9 mouse cellular contexts compared by ENCODE assay signal in genomic region chr3:122078141-122078540, GRCm38 (mm10). TPM values are rescaled to one million over a fixed set of nuclear protein-coding genes. Genes with fewer than 3 reads are reported as not detected.
DNase-seq lines count a peak whose midpoint lies in the region; ATAC-seq lines count a peak whose summit lies in the region.
"Had no signal": no experiment of that assay in that cellular context is flagged by ENCODE, and none has a peak within 500 bp of the region (broad histone marks: within the 10 kb centered on the region; RNA-seq: fewer than 3 reads in every experiment).

No protein-coding gene starts in this region.

- no peaks in the 10 kb centered on the region for H3K27me3 ChIP-seq in embryonic facial prominence, embryonic 11.5 days (ENCODE audit: control insufficient read depth, insufficient read depth, low read length)
- no peaks in the 10 kb centered on the region for H3K27me3 ChIP-seq in heart, embryonic 15.5 days
- H3K27me3 ChIP-seq: stomach, embryonic 15.5 days had no signal

- H3K9ac ChIP-seq in embryonic facial prominence, embryonic 11.5 days (replicated peaks; ENCODE audit: low read length): no peak overlapping the region
- no peak overlapping the region for H3K9ac ChIP-seq in heart, embryonic 15.5 days
- H3K9ac ChIP-seq: stomach, embryonic 15.5 days had no signal

- no peaks in the 10 kb centered on the region; the same call in none of the 2 replicates for H3K4me1 ChIP-seq in embryonic facial prominence, embryonic 11.5 days (ENCODE audit: control insufficient read depth, insufficient read depth, low read length)
- peaks cover 28% of the 10 kb centered on the region for H3K4me1 ChIP-seq in heart, embryonic 15.5 days (replicated peaks)

- peak; percentile 19 for DNase-seq in gastrocnemius, postnatal 14 days
- DNase-seq in gastrocnemius, postnatal 36 days: no peak
- DNase-seq in embryonic facial prominence, embryonic 11.5 days (ENCODE audit: low spot score): peak; percentile 69
- DNase-seq in layer of hippocampus, adult 9-11 months: peak; percentile 48
- DNase-seq in cerebellum, postnatal 25 days: no peak
- DNase-seq in spleen, postnatal 4 days (ENCODE audit: low spot score in 2 of 2): no peak

- H3K27ac ChIP-seq in embryonic facial prominence, embryonic 11.5 days (replicated peaks; ENCODE audit: low read depth, low read length): no peak overlapping the region
- peak overlapping the region; percentile 67 for H3K27ac ChIP-seq in heart, embryonic 15.5 days

- no peak overlapping the region for H3K4me3 ChIP-seq in embryonic facial prominence, embryonic 11.5 days (ENCODE audit: low read depth, low read length)
- no peak overlapping the region for H3K4me3 ChIP-seq in heart, embryonic 15.5 days
- H3K4me3 ChIP-seq: stomach, embryonic 15.5 days had no signal

- H3K9me3 ChIP-seq in embryonic facial prominence, embryonic 11.5 days (replicated peaks; ENCODE audit: control insufficient read depth, low read length): no peaks in the 10 kb centered on the region
- no peaks in the 10 kb centered on the region for H3K9me3 ChIP-seq in heart, embryonic 15.5 days (replicated peaks)
- H3K9me3 ChIP-seq: stomach, embryonic 15.5 days had no signal

- no peaks in the 10 kb centered on the region for H3K36me3 ChIP-seq in embryonic facial prominence, embryonic 11.5 days (replicated peaks; ENCODE audit: control insufficient read depth, insufficient read depth, low read depth, low read length)
- H3K36me3 ChIP-seq in heart, embryonic 15.5 days: no peaks in the 10 kb centered on the region
- H3K36me3 ChIP-seq: stomach, embryonic 15.5 days had no signal

- no peak for ATAC-seq in embryonic facial prominence, embryonic 11.5 days (replicated peaks; ENCODE audit: insufficient number of reproducible peaks, low FRiP score, low TSS enrichment, low read depth)
- ATAC-seq in heart, embryonic 15.5 days (replicated peaks; ENCODE audit: insufficient number of reproducible peaks, insufficient read depth, low FRiP score, low read depth): peak; percentile 77
- ATAC-seq in megakaryocyte progenitor cell, adult 5-6 weeks (replicated peaks; ENCODE audit: poor library complexity): peak; percentile 55

- H3K4me2 ChIP-seq in embryonic facial prominence, embryonic 11.5 days (ENCODE audit: low read depth, low read length): no peak overlapping the region
- no peak overlapping the region for H3K4me2 ChIP-seq in heart, embryonic 15.5 days
- H3K4me2 ChIP-seq: stomach, embryonic 15.5 days had no signal

- WGBS in embryonic facial prominence, embryonic 11.5 days: 26% methylated on average over 6 of the region's 6 CpGs
- 22% methylated on average over 6 of the region's 6 CpGs for WGBS in heart, embryonic 15.5 days

- intact Hi-C loops in gastrocnemius, postnatal 14 days (cut with DNase I; ENCODE audit: low total_unique reads): no loop called here
- intact Hi-C loops in gastrocnemius, postnatal 36 days (cut with DNase I): no loop called here

RNA-seq across cellular contexts. Expression of gene Abca4, which starts 33.9 kb away (rescaled TPM):
- total RNA-seq in gastrocnemius, postnatal 14 days (2021): 1 to 10 TPM; 1.0 to 1.1 TPM
- total RNA-seq in gastrocnemius, postnatal 36 days (2021): 1 to 10 TPM in 1 of 2 experiments, under 1 TPM in 1; 0.79 to 1.2 TPM
- 1.9 TPM in 2 replicates for polyA plus RNA-seq in embryonic facial prominence, embryonic 11.5 days (2014; fragmentation: Nextera tagmentation; extraction: Ambion mirVana)
- 3.0 and 3.2 TPM in 2 replicates for polyA plus RNA-seq in heart, embryonic 15.5 days (2015; fragmentation: Nextera tagmentation; extraction: Ambion mirVana)
- 0.07 and 0.17 TPM in 2 replicates for total RNA-seq in megakaryocyte progenitor cell, adult 5-6 weeks (2015)
- total RNA-seq in megakaryocyte progenitor cell, adult 5-6 weeks (2017): 0.12 and 0.30 TPM in 2 replicates

Comparison
In these comparisons a context has a peak if more than half of its experiments do, and no peak if none do; other contexts are left out.
1. DNase-seq: peak in gastrocnemius, postnatal 14 days (single experiment), embryonic facial prominence, embryonic 11.5 days (single experiment) and layer of hippocampus, adult 9-11 months (single experiment); none in gastrocnemius, postnatal 36 days (0 of 2), cerebellum, postnatal 25 days (0 of 2) and spleen, postnatal 4 days (0 of 2).